Mouse (Mus musculus) neural tube, embryonic 10.5 days (tissue): ENCODE data around the gene Cdk1.

ENCODE experiments used
- DNase-seq: peaks from one replicate; pipeline ENCODE4 v3.0.0-alpha.2; 2017; ENCODE audit warnings: low spot score; ENCODE audit errors: extremely low spot score

Cdk1 gene

DNA sequence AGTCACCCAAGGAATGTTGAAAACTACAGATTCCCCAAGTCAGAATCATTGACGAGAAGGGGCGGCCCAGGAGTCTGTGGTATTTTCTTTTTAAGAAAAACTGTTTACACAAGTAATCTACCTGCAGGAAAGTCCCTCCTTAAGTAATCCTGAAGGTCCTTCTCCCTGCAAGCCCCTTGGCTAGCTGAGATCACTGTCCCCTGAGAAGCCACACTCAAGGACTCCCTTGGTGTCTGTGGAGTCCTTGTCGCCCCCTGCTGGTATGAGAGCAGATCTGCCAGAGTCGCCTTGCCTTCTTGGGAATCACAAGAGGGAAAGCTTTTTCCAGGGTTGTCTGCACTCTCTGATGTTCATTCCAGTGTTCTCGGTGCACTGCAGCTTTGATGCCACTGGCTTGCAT is 45.7 kb downstream of the Cdk1 start:
- DNase-seq, result peak; percentile 58

DNA sequence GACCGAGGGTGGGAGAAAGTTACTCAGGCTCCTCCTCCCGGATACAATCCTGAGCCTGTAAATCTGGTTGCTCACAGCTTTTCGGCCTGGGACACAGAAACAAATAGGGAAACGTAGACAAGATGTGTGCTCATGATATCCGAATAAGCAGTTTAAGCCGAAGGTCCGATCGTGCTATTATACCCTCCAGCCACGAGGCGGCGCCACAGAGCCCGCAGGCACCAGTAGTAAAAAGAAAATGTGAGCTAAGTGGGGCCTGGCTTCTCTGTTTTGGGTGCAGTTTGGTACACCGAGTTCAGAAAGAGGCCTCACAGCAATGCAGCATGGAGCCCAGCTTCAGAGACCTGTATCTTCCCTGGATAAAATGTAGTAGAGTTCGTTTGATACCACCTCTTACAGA is 46.5 kb downstream of the Cdk1 start:
- DNase-seq, result peak; percentile 31

DNA sequence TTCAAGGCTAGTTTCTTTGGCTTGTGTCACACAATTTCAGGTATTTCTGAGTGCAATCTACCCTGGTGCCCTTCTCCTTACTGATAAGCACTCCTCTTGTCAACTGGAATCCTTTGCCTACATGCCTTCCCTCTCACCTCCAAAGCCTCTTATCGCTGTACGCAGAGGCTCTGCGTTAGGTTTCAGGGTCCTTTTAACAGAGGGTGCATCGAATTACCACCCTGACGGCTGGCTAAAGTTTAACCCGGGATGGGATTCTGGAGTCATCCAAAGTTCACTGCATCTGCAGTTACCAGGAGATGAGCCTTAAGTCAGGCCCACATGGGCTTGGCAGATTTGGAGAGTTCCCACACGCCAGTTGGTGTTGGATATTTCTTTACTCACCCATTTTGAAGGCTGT is 47.1 kb downstream of the Cdk1 start:
- DNase-seq, result no peak

- no peak for DNase-seq
These were observed 47.9 kb downstream of the Cdk1 start for GRCm38 (mm10) chr10:69304819-69305218.

- DNase-seq, result no peak
These were observed 50.1 kb downstream of the Cdk1 start for GRCm38 (mm10) chr10:69302667-69303066.

DNA sequence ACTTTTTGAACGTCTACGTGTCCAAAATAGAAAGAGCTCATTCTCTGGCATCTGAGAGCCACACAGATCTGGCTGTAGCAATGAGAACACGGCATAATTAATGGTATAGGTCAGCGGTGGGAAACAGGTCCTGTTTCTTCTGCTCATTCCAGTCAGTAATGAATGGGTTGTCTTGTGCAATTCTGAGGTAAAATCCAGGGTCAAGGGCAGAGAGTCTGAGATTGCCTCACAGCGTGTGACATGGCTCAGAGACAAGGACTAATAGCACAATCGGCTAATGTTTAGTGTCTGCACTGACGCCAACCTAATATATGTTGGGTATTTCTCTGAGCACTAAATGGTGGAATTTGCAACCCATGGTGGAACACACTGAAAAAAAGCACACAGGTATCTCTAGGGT is 52.8 kb downstream of the Cdk1 start:
- no peak for DNase-seq

GRCm38 (mm10) chr10:69295919-69296318 is 56.8 kb downstream of the Cdk1 start:
- DNase-seq, result no peak

GRCm38 (mm10) chr10:69290736-69291135 is 62.0 kb downstream of the Cdk1 start:
- DNase-seq, result no peak

- DNase-seq, result no peak
These were observed 64.0 kb downstream of the Cdk1 start for GRCm38 (mm10) chr10:69288720-69289119.

- no peak for DNase-seq
These were observed 64.7 kb downstream of the Cdk1 start for GRCm38 (mm10) chr10:69288086-69288485.

- no peak for DNase-seq
These were observed 65.8 kb downstream of the Cdk1 start for GRCm38 (mm10) chr10:69286939-69287338.
